Mouse (Mus musculus): ENCODE measurements at regions not wholly inside any gene's neighbourhood (a gene's known extent, or its start where the extent isn't known, plus 50 kb on each side); places are given as distances from the start of the nearest gene placed in this dataset.

- no peaks in the 10 kb centered on the region for H3K36me3 ChIP-seq (ENCODE audit: control insufficient read depth, insufficient read depth, low read length)
- no peaks in the 10 kb centered on the region for H3K9me3 ChIP-seq (ENCODE audit: control insufficient read depth, low read length)
- H3K27me3 ChIP-seq (ENCODE audit: control insufficient read depth, insufficient read depth, low read length), result no peaks in the 10 kb centered on the region
- WGBS, result 92% methylated on average over 9 of the region's 9 CpGs
- no peak overlapping the region for H3K4me2 ChIP-seq (replicated peaks; ENCODE audit: low read depth, low read length)
- H3K4me1 ChIP-seq (replicated peaks; ENCODE audit: control insufficient read depth, insufficient read depth, low read length), result no peaks in the 10 kb centered on the region
- H3K9ac ChIP-seq (ENCODE audit: low read depth, low read length), result no peak overlapping the region
- H3K4me3 ChIP-seq (ENCODE audit: low read depth, low read length), result no peak overlapping the region
- ATAC-seq (ENCODE audit: low FRiP score) (no peak), DNase-seq (ENCODE audit: low spot score) (no peak)
- H3K27ac ChIP-seq (ENCODE audit: low read depth, low read length), result no peak overlapping the region
Observed at GRCm38 (mm10) chr3:117265790-117266189, 94.9 kb downstream of the Plppr4 start.

- no peaks in the 10 kb centered on the region for H3K4me1 ChIP-seq (replicated peaks; ENCODE audit: control insufficient read depth, insufficient read depth, low read length)
- H3K27ac ChIP-seq (ENCODE audit: low read depth, low read length), result no peak overlapping the region
- ATAC-seq (ENCODE audit: low FRiP score) (no peak), DNase-seq (ENCODE audit: low spot score) (no peak)
- H3K36me3 ChIP-seq (ENCODE audit: control insufficient read depth, insufficient read depth, low read length), result no peaks in the 10 kb centered on the region
- H3K27me3 ChIP-seq (ENCODE audit: control insufficient read depth, insufficient read depth, low read length), result no peaks in the 10 kb centered on the region
- H3K4me3 ChIP-seq (ENCODE audit: low read depth, low read length), result no peak overlapping the region
- no peak overlapping the region for H3K9ac ChIP-seq (ENCODE audit: low read depth, low read length)
- H3K9me3 ChIP-seq (ENCODE audit: control insufficient read depth, low read length), result no peaks in the 10 kb centered on the region
- no peak overlapping the region for H3K4me2 ChIP-seq (replicated peaks; ENCODE audit: low read depth, low read length)
Observed at GRCm38 (mm10) chr3:117247833-117248232, 112.8 kb downstream of the Plppr4 start.

- Histone ChIP-seq H3K9me3 (ENCODE audit: control insufficient read depth, low read length) (no peaks in the 10 kb centered on the region), H3K4me1 (replicated peaks; ENCODE audit: control insufficient read depth, insufficient read depth, low read length) (no peaks in the 10 kb centered on the region), H3K9ac (ENCODE audit: low read depth, low read length) (no peak overlapping the region), H3K4me2 (replicated peaks; ENCODE audit: low read depth, low read length) (no peak overlapping the region), H3K36me3 (ENCODE audit: control insufficient read depth, insufficient read depth, low read length) (no peaks in the 10 kb centered on the region), H3K27ac (ENCODE audit: low read depth, low read length) (no peak overlapping the region), H3K4me3 (ENCODE audit: low read depth, low read length) (no peak overlapping the region), H3K27me3 (ENCODE audit: control insufficient read depth, insufficient read depth, low read length) (no peaks in the 10 kb centered on the region)
- WGBS, result 93% methylated on average over 6 of the region's 6 CpGs
- DNase-seq (ENCODE audit: low spot score), result no peak
- ATAC-seq (ENCODE audit: low FRiP score), result no peak
Observed at GRCm38 (mm10) chr3:117241810-117242209, 118.9 kb downstream of the Plppr4 start.

GRCm38 (mm10) chr3:117226616-117227015, 134.1 kb downstream of the Plppr4 start:
- no peaks in the 10 kb centered on the region for H3K36me3 ChIP-seq (ENCODE audit: control insufficient read depth, insufficient read depth, low read length)
- H3K27ac ChIP-seq (ENCODE audit: low read depth, low read length), result no peak overlapping the region
- no peak overlapping the region for H3K4me2 ChIP-seq (replicated peaks; ENCODE audit: low read depth, low read length)
- ATAC-seq (ENCODE audit: low FRiP score) (no peak), DNase-seq (ENCODE audit: low spot score) (no peak)
- no peaks in the 10 kb centered on the region for H3K4me1 ChIP-seq (replicated peaks; ENCODE audit: control insufficient read depth, insufficient read depth, low read length)
- no peak overlapping the region for H3K4me3 ChIP-seq (ENCODE audit: low read depth, low read length)
- H3K9ac ChIP-seq (ENCODE audit: low read depth, low read length), result no peak overlapping the region
- H3K27me3 ChIP-seq (ENCODE audit: control insufficient read depth, insufficient read depth, low read length), result no peaks in the 10 kb centered on the region
- H3K9me3 ChIP-seq (ENCODE audit: control insufficient read depth, low read length), result no peaks in the 10 kb centered on the region
- 83% methylated on average over 3 of the region's 3 CpGs for WGBS

- Histone ChIP-seq H3K9me3 (ENCODE audit: control insufficient read depth, low read length) (no peaks in the 10 kb centered on the region), H3K4me1 (replicated peaks; ENCODE audit: control insufficient read depth, insufficient read depth, low read length) (no peaks in the 10 kb centered on the region), H3K36me3 (ENCODE audit: control insufficient read depth, insufficient read depth, low read length) (no peaks in the 10 kb centered on the region), H3K9ac (ENCODE audit: low read depth, low read length) (no peak overlapping the region), H3K4me3 (ENCODE audit: low read depth, low read length) (no peak overlapping the region), H3K4me2 (replicated peaks; ENCODE audit: low read depth, low read length) (no peak overlapping the region), H3K27me3 (ENCODE audit: control insufficient read depth, insufficient read depth, low read length) (no peaks in the 10 kb centered on the region), H3K27ac (ENCODE audit: low read depth, low read length) (no peak overlapping the region)
- DNase-seq (ENCODE audit: low spot score), result no peak
- WGBS, result 90% methylated on average over 2 of the region's 2 CpGs
- no peak for ATAC-seq (ENCODE audit: low FRiP score)
Observed at GRCm38 (mm10) chr3:117225041-117225440, 135.6 kb downstream of the Plppr4 start.

GRCm38 (mm10) chr3:117217952-117218351, 142.7 kb downstream of the Plppr4 start:
- H3K4me1 ChIP-seq (replicated peaks; ENCODE audit: control insufficient read depth, insufficient read depth, low read length), result no peaks in the 10 kb centered on the region
- H3K27ac ChIP-seq (ENCODE audit: low read depth, low read length), result no peak overlapping the region
- H3K4me2 ChIP-seq (replicated peaks; ENCODE audit: low read depth, low read length), result no peak overlapping the region
- no peaks in the 10 kb centered on the region for H3K27me3 ChIP-seq (ENCODE audit: control insufficient read depth, insufficient read depth, low read length)
- H3K9me3 ChIP-seq (ENCODE audit: control insufficient read depth, low read length), result no peaks in the 10 kb centered on the region
- no peak overlapping the region for H3K4me3 ChIP-seq (ENCODE audit: low read depth, low read length)
- H3K36me3 ChIP-seq (ENCODE audit: control insufficient read depth, insufficient read depth, low read length), result no peaks in the 10 kb centered on the region
- WGBS, result 84% methylated on average over 1 of the region's 1 CpGs
- DNase-seq (ENCODE audit: low spot score), result no peak
- ATAC-seq (ENCODE audit: low FRiP score), result no peak
- no peak overlapping the region for H3K9ac ChIP-seq (ENCODE audit: low read depth, low read length)

GRCm38 (mm10) chr3:117191903-117192302, 168.8 kb downstream of the Plppr4 start:
- Histone ChIP-seq H3K4me3 (ENCODE audit: low read depth, low read length) (no peak overlapping the region), H3K4me2 (replicated peaks; ENCODE audit: low read depth, low read length) (no peak overlapping the region), H3K27me3 (ENCODE audit: control insufficient read depth, insufficient read depth, low read length) (no peaks in the 10 kb centered on the region), H3K36me3 (ENCODE audit: control insufficient read depth, insufficient read depth, low read length) (no peaks in the 10 kb centered on the region), H3K27ac (ENCODE audit: low read depth, low read length) (no peak overlapping the region), H3K9ac (ENCODE audit: low read depth, low read length) (no peak overlapping the region), H3K4me1 (replicated peaks; ENCODE audit: control insufficient read depth, insufficient read depth, low read length) (no peaks in the 10 kb centered on the region), H3K9me3 (ENCODE audit: control insufficient read depth, low read length) (no peaks in the 10 kb centered on the region)
- DNase-seq (ENCODE audit: low spot score) (no peak), ATAC-seq (ENCODE audit: low FRiP score) (no peak)
- 73% methylated on average over 1 of the region's 1 CpGs for WGBS

- WGBS, result 63% methylated on average over 3 of the region's 3 CpGs
- H3K27ac ChIP-seq (ENCODE audit: low read depth, low read length), result no peak overlapping the region
- no peaks in the 10 kb centered on the region for H3K9me3 ChIP-seq (ENCODE audit: control insufficient read depth, low read length)
- H3K36me3 ChIP-seq (ENCODE audit: control insufficient read depth, insufficient read depth, low read length), result no peaks in the 10 kb centered on the region
- DNase-seq (ENCODE audit: low spot score) (no peak), ATAC-seq (ENCODE audit: low FRiP score) (no peak)
- H3K27me3 ChIP-seq (ENCODE audit: control insufficient read depth, insufficient read depth, low read length), result no peaks in the 10 kb centered on the region
- no peaks in the 10 kb centered on the region for H3K4me1 ChIP-seq (replicated peaks; ENCODE audit: control insufficient read depth, insufficient read depth, low read length)
- no peak overlapping the region for H3K4me3 ChIP-seq (ENCODE audit: low read depth, low read length)
- no peak overlapping the region for H3K4me2 ChIP-seq (replicated peaks; ENCODE audit: low read depth, low read length)
- no peak overlapping the region for H3K9ac ChIP-seq (ENCODE audit: low read depth, low read length)
Observed at GRCm38 (mm10) chr3:117188782-117189500, 171.7 kb downstream of the Plppr4 start.

GRCm38 (mm10) chr3:117183654-117184184, 177.0 kb downstream of the Plppr4 start:
- H3K9me3 ChIP-seq (ENCODE audit: control insufficient read depth, low read length), result no peaks in the 10 kb centered on the region
- DNase-seq (ENCODE audit: low spot score), result no peak
- ATAC-seq (ENCODE audit: low FRiP score), result no peak

More at GRCm38 (mm10) chr3:117183654-117184184, 177.0 kb downstream of the Plppr4 start:
- H3K4me1 ChIP-seq (replicated peaks; ENCODE audit: control insufficient read depth, insufficient read depth, low read length), result no peaks in the 10 kb centered on the region
- H3K4me2 ChIP-seq (replicated peaks; ENCODE audit: low read depth, low read length), result no peak overlapping the region
- no peak overlapping the region for H3K4me3 ChIP-seq (ENCODE audit: low read depth, low read length)
- H3K36me3 ChIP-seq (ENCODE audit: control insufficient read depth, insufficient read depth, low read length), result no peaks in the 10 kb centered on the region
- H3K27ac ChIP-seq (ENCODE audit: low read depth, low read length), result no peak overlapping the region
- H3K27me3 ChIP-seq (ENCODE audit: control insufficient read depth, insufficient read depth, low read length), result no peaks in the 10 kb centered on the region
- H3K9ac ChIP-seq (ENCODE audit: low read depth, low read length), result no peak overlapping the region
- WGBS, result 94% methylated on average over 4 of the region's 4 CpGs

Measured in hindbrain, embryonic 11.5 days (tissue).